Comparison of ENCODE assay signal across 14 mouse cellular contexts in the genomic region with DNA sequence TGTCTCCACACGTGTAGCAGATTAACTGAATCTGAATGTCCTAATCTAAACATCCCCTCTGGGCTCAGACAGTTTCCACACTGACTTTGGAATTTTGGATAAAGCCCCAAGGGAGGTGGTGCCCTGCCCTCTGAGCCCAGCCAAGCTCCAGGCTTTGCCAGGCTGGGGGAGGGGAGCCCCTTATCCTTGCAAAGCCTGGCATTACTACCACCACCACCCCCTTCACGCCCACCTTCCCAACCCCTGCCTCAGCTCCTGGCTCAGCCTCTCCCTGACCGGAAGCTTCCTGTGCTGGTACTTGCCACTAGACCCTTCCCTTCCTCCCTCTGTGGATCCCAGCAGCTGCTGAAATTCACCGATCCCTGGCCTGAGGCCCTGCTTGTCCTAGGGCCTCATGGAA. TPM values are rescaled to one million over a fixed set of nuclear protein-coding genes. Genes with fewer than 3 reads are reported as not detected.
A peak's percentile ranks its signal among the peaks of the same experiment; 100 is the strongest.
DNase-seq lines count a peak whose midpoint lies in the region; ATAC-seq and TF ChIP-seq lines count a peak whose summit lies in the region.
"Had no signal": no experiment of that assay in that cellular context is flagged by ENCODE, and none has a peak within 500 bp of the region (broad histone marks: within the 10 kb centered on the region; RNA-seq: fewer than 3 reads in every experiment).

No protein-coding gene starts in this region.

- H3K36me3 ChIP-seq in heart, adult 2 months (ENCODE audit: control insufficient read depth, insufficient read depth, low read length) = no peaks in the 10 kb centered on the region
- peaks cover 13% of the 10 kb centered on the region for H3K36me3 ChIP-seq in heart, embryonic 12.5 days
- H3K36me3 ChIP-seq in lung, postnatal 0 days (ENCODE audit: insufficient read depth, low read length) = no peaks in the 10 kb centered on the region; the same call in 1 of the 2 replicates

- WGBS in heart, adult 2 months = 39% methylated on average over 4 of the region's 4 CpGs
- 49% methylated on average over 4 of the region's 4 CpGs for WGBS in heart, embryonic 12.5 days
- WGBS in lung, postnatal 0 days = 45% methylated on average over 4 of the region's 4 CpGs

- intact Hi-C loops in heart, adult 2 months (cut with DNase I) = no loop called here

- H3K27ac ChIP-seq in heart, adult 2 months = peak overlapping the region; percentile 66
- H3K27ac ChIP-seq in heart, embryonic 12.5 days (ENCODE audit: poor library complexity, severe bottlenecking) = no peak overlapping the region
- H3K27ac ChIP-seq in bone marrow macrophage, adult 2 months (ENCODE audit: insufficient read depth, low read depth, low read length) = peak overlapping the region; percentile 76
- peak overlapping the region; percentile 92 for H3K27ac ChIP-seq in lung, postnatal 0 days (ENCODE audit: low read length)
- H3K27ac ChIP-seq: forebrain, embryonic 10.5 days; heart, embryonic 15.5 days; neural tube, embryonic 12.5 days had no signal

- H3K9me3 ChIP-seq in heart, embryonic 12.5 days (replicated peaks) = no peaks in the 10 kb centered on the region
- no peaks in the 10 kb centered on the region for H3K9me3 ChIP-seq in lung, postnatal 0 days (ENCODE audit: low read length)
- H3K9me3 ChIP-seq: forebrain, embryonic 10.5 days; heart, embryonic 15.5 days; neural tube, embryonic 12.5 days had no signal

- H3K4me1 ChIP-seq in heart, adult 2 months (ENCODE audit: control insufficient read depth, insufficient read depth, low read length) = peaks cover 8% of the 10 kb centered on the region
- peaks cover 24% of the 10 kb centered on the region for H3K4me1 ChIP-seq in heart, embryonic 12.5 days (replicated peaks)
- peaks cover 31% of the 10 kb centered on the region for H3K4me1 ChIP-seq in bone marrow macrophage, adult 2 months (ENCODE audit: control insufficient read depth, insufficient read depth, low read length)
- H3K4me1 ChIP-seq in lung, postnatal 0 days (ENCODE audit: insufficient read depth, low read depth, low read length) = no peaks in the 10 kb centered on the region

- H3K27me3 ChIP-seq in heart, adult 2 months (ENCODE audit: control insufficient read depth, insufficient read depth, low read length) = no peaks in the 10 kb centered on the region
- no peaks in the 10 kb centered on the region for H3K27me3 ChIP-seq in heart, embryonic 12.5 days (replicated peaks)
- no peaks in the 10 kb centered on the region for H3K27me3 ChIP-seq in lung, postnatal 0 days (replicated peaks; ENCODE audit: insufficient read depth, low read length)
- H3K27me3 ChIP-seq: heart, embryonic 15.5 days; neural tube, embryonic 12.5 days had no signal

- TF ChIP-seq POLR2A in heart, adult 2 months (IDR thresholded peaks at IDR 0.05; ENCODE audit: insufficient read depth, low read depth, low read length) = no peak
- no peak for TF ChIP-seq POLR2A in bone marrow macrophage, adult 2 months (IDR thresholded peaks at IDR 0.05; ENCODE audit: borderline replicate concordance, low read depth, low read length)

- no peak for TF ChIP-seq CTCF in heart, adult 2 months (IDR thresholded peaks at IDR 0.05)
- no peak for TF ChIP-seq CTCF in bone marrow macrophage, adult 2 months (IDR thresholded peaks at IDR 0.05; ENCODE audit: low read depth, low read length)
- TF ChIP-seq CTCF in lung, postnatal 0 days (IDR thresholded peaks at IDR 0.05) = no peak

- no peak for TF ChIP-seq EP300 in heart, adult 2 months (IDR thresholded peaks at IDR 0.05; ENCODE audit: insufficient read depth, low read depth, low read length)
- TF ChIP-seq EP300 in lung, postnatal 0 days (IDR thresholded peaks at IDR 0.05) = no peak

- no peak overlapping the region for H3K4me3 ChIP-seq in heart, adult 2 months
- no peak overlapping the region for H3K4me3 ChIP-seq in heart, embryonic 12.5 days
- no peak overlapping the region for H3K4me3 ChIP-seq in bone marrow macrophage, adult 2 months (ENCODE audit: insufficient read depth, low read length)
- H3K4me3 ChIP-seq in lung, postnatal 0 days (ENCODE audit: low read depth, low read length) = no peak overlapping the region
- H3K4me3 ChIP-seq: heart, embryonic 15.5 days; neural tube, embryonic 12.5 days had no signal

- H3K9ac ChIP-seq in heart, adult 2 months (ENCODE audit: low read depth, low read length) = no peak overlapping the region
- H3K9ac ChIP-seq in heart, embryonic 12.5 days = no peak overlapping the region
- no peak overlapping the region for H3K9ac ChIP-seq in lung, postnatal 0 days (replicated peaks; ENCODE audit: low read depth)
- H3K9ac ChIP-seq: heart, embryonic 15.5 days; neural tube, embryonic 12.5 days had no signal

- DNase-seq in heart, adult 2 months = peak; percentile 53 to 59
- peak; percentile 79 for DNase-seq in 3134 (ENCODE audit: extremely low read depth, insufficient read length, low spot score)
- DNase-seq in lung, postnatal 0 days (ENCODE audit: low spot score) = peak; percentile 62
- no peak for DNase-seq in thymus, postnatal 10 days (ENCODE audit: low spot score in 2 of 2)
- DNase-seq in frontal cortex, adult 2 months (ENCODE audit: extremely low spot score in 1 of 2, low spot score in 1 of 2) = no peak
- DNase-seq in cerebellum, adult 11 months = no peak
- DNase-seq: cerebellum, postnatal 25 days; kidney, adult 8-10 months; thymus, adult 2 months had no signal

- H3K79me2 ChIP-seq in heart, adult 2 months (replicated peaks; ENCODE audit: control insufficient read depth, insufficient read depth, low read length) = peaks cover 2% of the 10 kb centered on the region; the same call in 1 of the 2 replicates

- no peak for ATAC-seq in heart, embryonic 12.5 days (ENCODE audit: insufficient number of reproducible peaks, low FRiP score)
- ATAC-seq in lung, postnatal 0 days = no peak

- H3K4me2 ChIP-seq in heart, embryonic 12.5 days = no peak overlapping the region
- H3K4me2 ChIP-seq in lung, postnatal 0 days (replicated peaks; ENCODE audit: low read depth, low read length) = no peak overlapping the region

RNA-seq across cellular contexts. Expression of a gene that starts 1.7 kb away (rescaled TPM):
- total RNA-seq in heart, adult 2 months (2021) = 10 to 100 TPM; 47.1 to 57.9 TPM
- 78.0 and 89.5 TPM in 2 replicates for polyA plus RNA-seq in heart, adult 2 months (2012; rRNA removed)
- 82.6 and 83.4 TPM in 2 replicates for polyA plus RNA-seq in heart, embryonic 12.5 days (2016; fragmentation: Nextera tagmentation; extraction: Ambion mirVana)
- 233 and 235 TPM in 2 replicates for polyA plus RNA-seq in bone marrow macrophage, adult 2 months (2012; ENCODE audit: insufficient read depth, insufficient read length, missing spikeins)
- 76.6 and 80.9 TPM in 2 replicates for polyA plus RNA-seq in lung, postnatal 0 days (2015; fragmentation: Nextera tagmentation; extraction: Ambion mirVana)
- polyA plus RNA-seq in frontal cortex, adult 2 months (2012; rRNA removed) = 163 and 173 TPM in 2 replicates

RNA-seq across cellular contexts. Expression of a gene that starts 10.6 kb away (rescaled TPM):
- 10 to 100 TPM; 21.3 to 22.5 TPM for total RNA-seq in heart, adult 2 months (2021)
- 7.1 and 11.1 TPM in 2 replicates for polyA plus RNA-seq in heart, adult 2 months (2012; rRNA removed)
- polyA plus RNA-seq in heart, embryonic 12.5 days (2016; fragmentation: Nextera tagmentation; extraction: Ambion mirVana) = 37.5 and 39.1 TPM in 2 replicates
- polyA plus RNA-seq in bone marrow macrophage, adult 2 months (2012; ENCODE audit: insufficient read depth, insufficient read length, missing spikeins) = 9.9 and 14.0 TPM in 2 replicates
- 14.3 and 16.0 TPM in 2 replicates for polyA plus RNA-seq in lung, postnatal 0 days (2015; fragmentation: Nextera tagmentation; extraction: Ambion mirVana)
- polyA plus RNA-seq in frontal cortex, adult 2 months (2012; rRNA removed) = 21.6 and 25.5 TPM in 2 replicates

Comparison
In these comparisons a context has a peak if more than half of its experiments do, and no peak if none do; other contexts are left out.
1. DNase-seq: peak in heart, adult 2 months (2 of 2), 3134 (single experiment) and lung, postnatal 0 days (single experiment); none in thymus, postnatal 10 days (0 of 2), frontal cortex, adult 2 months (0 of 2) and cerebellum, adult 11 months (single experiment).